10 mouse cellular contexts compared by ENCODE assay signal in genomic region chr13:51919937-51920336, GRCm38 (mm10).
DNase-seq lines count a peak whose midpoint lies in the region; ATAC-seq and TF ChIP-seq lines count a peak whose summit lies in the region.
"Had no signal": no experiment of that assay in that cellular context is flagged by ENCODE, and none has a peak within 500 bp of the region (broad histone marks: within the 10 kb centered on the region; RNA-seq: fewer than 3 reads in every experiment).

No protein-coding gene starts in this region.

- H3K4me3 ChIP-seq in midbrain, embryonic 10.5 days = peak overlapping the region; percentile 35
- H3K4me3 ChIP-seq in midbrain, postnatal 0 days (ENCODE audit: low read depth, low read length) = no peak overlapping the region
- H3K4me3 ChIP-seq in embryonic facial prominence, embryonic 14.5 days (ENCODE audit: low read depth, low read length) = no peak overlapping the region
- H3K4me3 ChIP-seq in hindbrain, embryonic 14.5 days (replicated peaks; ENCODE audit: low read length) = no peak overlapping the region
- no peak overlapping the region for H3K4me3 ChIP-seq in neural tube, embryonic 12.5 days
- H3K4me3 ChIP-seq: stomach, embryonic 15.5 days had no signal

- WGBS in midbrain, embryonic 10.5 days = 15% methylated on average over 3 of the region's 3 CpGs
- whole genome bisulfite sequencing in midbrain, postnatal 0 days = 44% methylated on average over 3 of the region's 3 CpGs
- WGBS in embryonic facial prominence, embryonic 14.5 days = 39% methylated on average over 3 of the region's 3 CpGs
- 21% methylated on average over 3 of the region's 3 CpGs for WGBS in hindbrain, embryonic 14.5 days
- WGBS in neural tube, embryonic 12.5 days = 17% methylated on average over 3 of the region's 3 CpGs

- no peak overlapping the region for H3K4me2 ChIP-seq in midbrain, postnatal 0 days (ENCODE audit: low read depth, low read length, poor library complexity, severe bottlenecking)
- 0 out of 2 replicates have a peak overlapping the region, but pooled peaks have one; percentile 13 for H3K4me2 ChIP-seq in embryonic facial prominence, embryonic 14.5 days (ENCODE audit: low read depth, low read length)
- no peak overlapping the region for H3K4me2 ChIP-seq in hindbrain, embryonic 14.5 days (replicated peaks)
- peak overlapping the region; percentile 34 for H3K4me2 ChIP-seq in neural tube, embryonic 12.5 days (replicated peaks)

- peaks cover 72% of the 10 kb centered on the region for H3K4me1 ChIP-seq in midbrain, embryonic 10.5 days
- H3K4me1 ChIP-seq in midbrain, postnatal 0 days (ENCODE audit: insufficient read depth, low read length) = peaks cover 16% of the 10 kb centered on the region
- peaks cover 34% of the 10 kb centered on the region for H3K4me1 ChIP-seq in embryonic facial prominence, embryonic 14.5 days (ENCODE audit: control insufficient read depth, insufficient read depth, low read length)
- H3K4me1 ChIP-seq in hindbrain, embryonic 14.5 days (replicated peaks; ENCODE audit: control insufficient read depth, insufficient read depth, low read length) = peaks cover 51% of the 10 kb centered on the region
- H3K4me1 ChIP-seq in neural tube, embryonic 12.5 days = peaks cover 61% of the 10 kb centered on the region

- peaks cover 5% of the 10 kb centered on the region; the same call in 1 of the 2 replicates for H3K9me3 ChIP-seq in midbrain, embryonic 10.5 days (replicated peaks)
- no peaks in the 10 kb centered on the region for H3K9me3 ChIP-seq in midbrain, postnatal 0 days (ENCODE audit: low read length)
- H3K9me3 ChIP-seq in embryonic facial prominence, embryonic 14.5 days (ENCODE audit: control insufficient read depth, low read length) = no peaks in the 10 kb centered on the region
- H3K9me3 ChIP-seq in hindbrain, embryonic 14.5 days (ENCODE audit: control insufficient read depth, low read length) = no peaks in the 10 kb centered on the region
- no peaks in the 10 kb centered on the region for H3K9me3 ChIP-seq in neural tube, embryonic 12.5 days
- H3K9me3 ChIP-seq: stomach, embryonic 15.5 days had no signal

- no peaks in the 10 kb centered on the region for H3K36me3 ChIP-seq in midbrain, embryonic 10.5 days
- H3K36me3 ChIP-seq in midbrain, postnatal 0 days (ENCODE audit: insufficient read depth, low read length) = no peaks in the 10 kb centered on the region
- H3K36me3 ChIP-seq in embryonic facial prominence, embryonic 14.5 days (ENCODE audit: control insufficient read depth, insufficient read depth, low read length) = no peaks in the 10 kb centered on the region
- H3K36me3 ChIP-seq in hindbrain, embryonic 14.5 days (replicated peaks; ENCODE audit: control insufficient read depth, insufficient read depth) = no peaks in the 10 kb centered on the region
- no peaks in the 10 kb centered on the region for H3K36me3 ChIP-seq in neural tube, embryonic 12.5 days
- H3K36me3 ChIP-seq: stomach, embryonic 15.5 days had no signal

- H3K27ac ChIP-seq in midbrain, embryonic 10.5 days (replicated peaks) = peak overlapping the region; percentile 80
- H3K27ac ChIP-seq in midbrain, postnatal 0 days (ENCODE audit: low read depth, low read length) = no peak overlapping the region
- peak overlapping the region; percentile 44; the same call in 1 of the 2 replicates for H3K27ac ChIP-seq in embryonic facial prominence, embryonic 14.5 days (replicated peaks; ENCODE audit: low read depth, low read length)
- peak overlapping the region; percentile 68 for H3K27ac ChIP-seq in hindbrain, embryonic 14.5 days
- H3K27ac ChIP-seq in neural tube, embryonic 12.5 days = peak overlapping the region; percentile 43; the same call in 1 of the 2 replicates

- no peak for ATAC-seq in midbrain, postnatal 0 days (ENCODE audit: low FRiP score)
- no peak for ATAC-seq in embryonic facial prominence, embryonic 14.5 days (ENCODE audit: low read depth)
- no peak for ATAC-seq in hindbrain, embryonic 14.5 days (ENCODE audit: low FRiP score)
- no peak for ATAC-seq in neural tube, embryonic 12.5 days (ENCODE audit: low FRiP score, low read depth)

- no peak overlapping the region for H3K9ac ChIP-seq in midbrain, postnatal 0 days (replicated peaks; ENCODE audit: low read length, poor library complexity, severe bottlenecking)
- H3K9ac ChIP-seq in embryonic facial prominence, embryonic 14.5 days (ENCODE audit: low read depth, low read length) = no peak overlapping the region
- H3K9ac ChIP-seq in hindbrain, embryonic 14.5 days = no peak overlapping the region
- H3K9ac ChIP-seq in neural tube, embryonic 12.5 days = no peak overlapping the region
- H3K9ac ChIP-seq: stomach, embryonic 15.5 days had no signal

- no peak for DNase-seq in midbrain, embryonic 10.5 days (ENCODE audit: low spot score)
- no peak for DNase-seq in midbrain, postnatal 0 days (ENCODE audit: low spot score)
- DNase-seq in embryonic facial prominence, embryonic 14.5 days (ENCODE audit: low spot score) = no peak
- no peak for DNase-seq in hindbrain, embryonic 14.5 days (ENCODE audit: low spot score)
- DNase-seq in layer of hippocampus, postnatal 10 days (ENCODE audit: low spot score in 2 of 2) = no peak
- DNase-seq in layer of hippocampus, adult 8-10 months (ENCODE audit: low spot score in 2 of 2) = no peak
- DNase-seq: kidney, adult 11 months; right cerebral cortex, postnatal 14 days had no signal

- peaks cover 92% of the 10 kb centered on the region for H3K27me3 ChIP-seq in midbrain, embryonic 10.5 days (ENCODE audit: low read depth, poor library complexity, severe bottlenecking)
- H3K27me3 ChIP-seq in midbrain, postnatal 0 days (ENCODE audit: insufficient read depth, low read length) = peaks cover 12% of the 10 kb centered on the region
- H3K27me3 ChIP-seq in embryonic facial prominence, embryonic 14.5 days (replicated peaks; ENCODE audit: control insufficient read depth, insufficient read depth, low read length) = 0 out of 2 replicates have a peak, but pooled peaks cover 5% of the 10 kb centered on the region
- 0 out of 2 replicates have a peak, but pooled peaks cover 4% of the 10 kb centered on the region for H3K27me3 ChIP-seq in hindbrain, embryonic 14.5 days (ENCODE audit: control insufficient read depth, insufficient read depth, low read length)
- H3K27me3 ChIP-seq in neural tube, embryonic 12.5 days (replicated peaks) = peaks cover 20% of the 10 kb centered on the region; the same call in 1 of the 2 replicates

- no peak for TF ChIP-seq CTCF in midbrain, postnatal 0 days (IDR thresholded peaks at IDR 0.05)

Comparison
In these comparisons a context has a peak if more than half of its experiments do, and no peak if none do; other contexts are left out.
1. H3K4me2 ChIP-seq: peak in embryonic facial prominence, embryonic 14.5 days (single experiment) and neural tube, embryonic 12.5 days (single experiment); none in midbrain, postnatal 0 days (single experiment) and hindbrain, embryonic 14.5 days (single experiment).